Mouse (Mus musculus) heart, postnatal 0 days (tissue): ENCODE data around the gene Slit1.

ENCODE experiments used
- CTCF ChIP-seq: IDR thresholded peaks from 2 replicates; pipeline ENCODE4 v1.5.1; 2016; ENCODE audit warnings: antibody characterized with exemption, control low read depth, low read depth
- EP300 ChIP-seq: IDR thresholded peaks from 2 replicates; pipeline ENCODE4 v1.6.1; 2016; ENCODE audit warnings: antibody characterized with exemption, low read depth

DNA sequence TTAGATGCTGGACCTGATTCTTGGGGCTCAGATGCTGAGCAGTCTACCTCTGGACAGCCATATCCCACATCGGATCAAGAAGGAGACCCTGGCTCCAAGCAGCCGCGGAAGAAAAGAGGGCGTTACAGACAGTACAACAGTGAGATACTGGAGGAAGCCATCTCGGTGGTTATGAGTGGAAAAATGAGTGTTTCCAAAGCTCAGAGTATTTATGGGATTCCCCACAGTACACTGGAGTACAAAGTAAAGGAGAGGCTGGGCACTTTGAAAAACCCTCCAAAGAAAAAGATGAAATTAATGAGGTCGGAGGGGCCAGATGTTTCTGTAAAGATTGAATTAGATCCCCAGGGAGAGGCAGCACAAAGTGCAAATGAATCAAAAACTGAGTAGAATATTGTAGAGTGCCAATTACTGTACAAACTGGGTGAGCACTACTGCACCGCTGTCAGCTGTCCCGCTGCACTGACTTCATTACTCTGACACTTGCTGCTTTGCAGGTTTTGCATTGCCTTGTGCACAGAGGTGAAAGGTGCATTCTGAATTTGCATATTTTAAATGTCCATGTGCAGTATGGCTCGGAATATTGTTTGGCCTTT, 184.5 kb downstream of the Slit1 start:
- no peak for TF ChIP-seq CTCF
- no peak for TF ChIP-seq EP300
